Mouse (Mus musculus): ENCODE measurements around the gene Prrt2.

GRCm38 (mm10) chr7:127018416-127019305 lies 2.4 kb downstream of the Prrt2 start:
- TF ChIP-seq EP300 (IDR thresholded peaks at IDR 0.05; ENCODE audit: low read depth), result no peak
- TF ChIP-seq CTCF (IDR thresholded peaks at IDR 0.05; ENCODE audit: low read depth), result no peak

Data from heart, postnatal 0 days (tissue).